7 mouse cellular contexts compared by ENCODE assay signal in the genomic region with DNA sequence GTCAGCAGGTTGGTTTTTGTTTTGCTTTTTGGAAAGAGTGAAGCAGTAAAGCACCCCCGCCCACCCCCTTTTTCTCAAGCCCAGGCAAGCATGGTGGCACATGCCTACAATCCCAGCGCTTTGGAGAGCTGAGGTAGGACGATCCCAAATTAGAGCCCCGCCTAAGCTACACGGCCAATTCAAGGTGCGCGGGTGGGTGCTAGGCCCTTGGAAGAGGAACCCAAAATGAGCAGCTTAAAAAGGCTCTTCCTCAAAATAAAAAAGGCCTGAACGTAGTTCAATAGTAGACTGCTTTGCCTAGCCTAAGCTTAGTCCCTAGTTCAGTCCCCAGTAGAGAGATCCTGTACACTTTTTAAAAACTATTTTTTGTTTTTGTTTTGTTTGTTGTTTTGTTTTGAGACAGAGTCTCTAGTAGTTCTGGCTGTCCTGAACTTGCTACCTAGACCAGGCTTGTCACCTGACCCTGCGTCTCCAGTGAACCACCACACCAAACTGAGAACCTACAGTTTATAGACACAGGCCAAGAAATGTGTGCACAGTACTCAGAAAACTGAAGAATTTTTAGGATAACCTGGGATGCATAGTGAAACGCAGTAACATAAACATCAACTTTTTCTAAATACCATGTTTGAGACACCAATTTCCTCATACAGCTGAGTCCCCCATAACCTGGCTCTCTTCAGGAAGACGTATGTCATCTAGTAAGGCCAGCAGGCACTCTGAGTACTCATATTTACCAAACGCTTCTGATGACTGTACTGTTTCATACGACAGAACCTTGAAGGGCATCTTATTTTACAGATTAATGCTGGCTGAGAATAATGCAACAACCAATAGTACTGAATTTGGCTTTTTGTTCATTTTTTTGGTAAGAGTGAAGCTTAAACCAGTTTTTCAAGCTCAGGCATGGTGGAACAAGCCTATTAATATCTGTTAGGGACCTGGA. TPM values are rescaled to one million over a fixed set of nuclear protein-coding genes. Genes with fewer than 3 reads are reported as not detected.
DNase-seq lines count a peak whose midpoint lies in the region; ATAC-seq and TF ChIP-seq lines count a peak whose summit lies in the region.

No protein-coding gene starts in this region.

- H3K9me3 ChIP-seq in lung, postnatal 0 days (ENCODE audit: low read length), result no peaks in the 10 kb centered on the region
- no peaks in the 10 kb centered on the region for H3K9me3 ChIP-seq in embryonic facial prominence, embryonic 15.5 days (replicated peaks)
- no peaks in the 10 kb centered on the region for H3K9me3 ChIP-seq in limb, embryonic 10.5 days (replicated peaks)

- peak overlapping the region; percentile 98 for H3K27ac ChIP-seq in lung, postnatal 0 days (ENCODE audit: low read length)
- H3K27ac ChIP-seq in embryonic facial prominence, embryonic 15.5 days (replicated peaks), result peak overlapping the region; percentile 98
- no peak overlapping the region for H3K27ac ChIP-seq in limb, embryonic 10.5 days

- no peak for TF ChIP-seq CTCF in lung, postnatal 0 days (IDR thresholded peaks at IDR 0.05)

- H3K9ac ChIP-seq in lung, postnatal 0 days (replicated peaks; ENCODE audit: low read depth), result no peak overlapping the region
- peak overlapping the region; percentile 83; the same call in 1 of the 2 replicates for H3K9ac ChIP-seq in embryonic facial prominence, embryonic 15.5 days

- H3K4me2 ChIP-seq in lung, postnatal 0 days (replicated peaks; ENCODE audit: low read depth, low read length), result peak overlapping the region; percentile 71
- peak overlapping the region; percentile 60 for H3K4me2 ChIP-seq in embryonic facial prominence, embryonic 15.5 days (replicated peaks)

- no peak for ATAC-seq in lung, postnatal 0 days
- ATAC-seq in embryonic facial prominence, embryonic 15.5 days (ENCODE audit: insufficient number of reproducible peaks, low FRiP score, low TSS enrichment, low read depth), result no peak
- ATAC-seq in cerebellum, adult (ENCODE audit: insufficient number of reproducible peaks, low FRiP score, low TSS enrichment), result no peak

- peak overlapping the region; percentile 82 for H3K4me3 ChIP-seq in lung, postnatal 0 days (ENCODE audit: low read depth, low read length)
- peak overlapping the region; percentile 85 for H3K4me3 ChIP-seq in embryonic facial prominence, embryonic 15.5 days (replicated peaks)
- H3K4me3 ChIP-seq in limb, embryonic 10.5 days, result peak overlapping the region; percentile 84

- WGBS in lung, postnatal 0 days, result 50% methylated on average over 13 of the region's 13 CpGs
- whole genome bisulfite sequencing in embryonic facial prominence, embryonic 15.5 days, result 55% methylated on average over 13 of the region's 13 CpGs
- 81% methylated on average over 13 of the region's 13 CpGs for WGBS in limb, embryonic 10.5 days

- DNase-seq in lung, postnatal 0 days (ENCODE audit: low spot score), result peak; percentile 43
- DNase-seq in lung, adult 18-20 months, result no peak
- no peak for DNase-seq in limb, embryonic 10.5 days (ENCODE audit: low spot score)
- peak; percentile 36 for DNase-seq in splenic B cell, adult 2 months (ENCODE audit: low read depth, low spot score)
- no peak for DNase-seq in layer of hippocampus, postnatal 36 days

- no peaks in the 10 kb centered on the region for H3K27me3 ChIP-seq in lung, postnatal 0 days (replicated peaks; ENCODE audit: insufficient read depth, low read length)
- no peaks in the 10 kb centered on the region for H3K27me3 ChIP-seq in embryonic facial prominence, embryonic 15.5 days
- no peaks in the 10 kb centered on the region for H3K27me3 ChIP-seq in limb, embryonic 10.5 days (ENCODE audit: low read depth, poor library complexity, severe bottlenecking)
- H3K27me3 ChIP-seq in splenic B cell, adult 2 months (ENCODE audit: control insufficient read depth, insufficient read depth, low read length, poor library complexity, severe bottlenecking), result no peaks in the 10 kb centered on the region

- no peaks in the 10 kb centered on the region for H3K36me3 ChIP-seq in lung, postnatal 0 days (ENCODE audit: insufficient read depth, low read length)
- no peaks in the 10 kb centered on the region for H3K36me3 ChIP-seq in embryonic facial prominence, embryonic 15.5 days
- H3K36me3 ChIP-seq in limb, embryonic 10.5 days, result peaks cover 7% of the 10 kb centered on the region
- no peaks in the 10 kb centered on the region for H3K36me3 ChIP-seq in splenic B cell, adult 2 months (ENCODE audit: control insufficient read depth, insufficient read depth, low read length, poor library complexity, severe bottlenecking)

- H3K4me1 ChIP-seq in lung, postnatal 0 days (ENCODE audit: insufficient read depth, low read depth, low read length), result peaks cover 14% of the 10 kb centered on the region; the same call in 1 of the 2 replicates
- peaks cover 25% of the 10 kb centered on the region for H3K4me1 ChIP-seq in embryonic facial prominence, embryonic 15.5 days
- H3K4me1 ChIP-seq in limb, embryonic 10.5 days, result peaks cover 30% of the 10 kb centered on the region

- TF ChIP-seq EP300 in lung, postnatal 0 days (IDR thresholded peaks at IDR 0.05), result no peak

RNA-seq across cellular contexts. Expression of a gene that starts 54.1 kb away (rescaled TPM):
- polyA plus RNA-seq in lung, postnatal 0 days (2015; fragmentation: Nextera tagmentation; extraction: Ambion mirVana), result 0.04 and 0.08 TPM in 2 replicates
- 5.9 and 7.6 TPM in 2 replicates for polyA plus RNA-seq in embryonic facial prominence, embryonic 15.5 days (2015; fragmentation: Nextera tagmentation; extraction: Ambion mirVana)
- polyA plus RNA-seq in limb, embryonic 10.5 days (2016; fragmentation: Nextera tagmentation; extraction: Ambion mirVana), result 0.11 and 0.15 TPM in 2 replicates
- total RNA-seq in layer of hippocampus, postnatal 36 days (2021), result 100 to 1,000 TPM; 183 to 189 TPM

RNA-seq across cellular contexts. Expression of a gene that starts 54.6 kb away (rescaled TPM):
- 45.3 and 45.5 TPM in 2 replicates for polyA plus RNA-seq in lung, postnatal 0 days (2015; fragmentation: Nextera tagmentation; extraction: Ambion mirVana)
- polyA plus RNA-seq in embryonic facial prominence, embryonic 15.5 days (2015; fragmentation: Nextera tagmentation; extraction: Ambion mirVana), result 64.9 and 73.4 TPM in 2 replicates
- 75.4 and 89.8 TPM in 2 replicates for polyA plus RNA-seq in limb, embryonic 10.5 days (2016; fragmentation: Nextera tagmentation; extraction: Ambion mirVana)
- 10 to 100 TPM; 69.8 to 84.2 TPM for total RNA-seq in layer of hippocampus, postnatal 36 days (2021)

Comparison
In these comparisons a context has a peak if more than half of its experiments do, and no peak if none do; other contexts are left out.
1. DNase-seq: peak in lung, postnatal 0 days (single experiment) and splenic B cell, adult 2 months (single experiment); none in lung, adult 18-20 months (0 of 2), limb, embryonic 10.5 days (single experiment) and layer of hippocampus, postnatal 36 days (0 of 2).
2. Peak in every context shown above with its lines, with median percentiles within 50 percentile points of each other: H3K4me3 ChIP-seq.